Mouse (Mus musculus): ENCODE measurements around the gene Spib. TPM values are rescaled to one million over a fixed set of nuclear protein-coding genes. Genes with fewer than 3 reads are reported as not detected.

The Spib gene
- total RNA-seq, 1 experiment, result 0.67 TPM

DNA sequence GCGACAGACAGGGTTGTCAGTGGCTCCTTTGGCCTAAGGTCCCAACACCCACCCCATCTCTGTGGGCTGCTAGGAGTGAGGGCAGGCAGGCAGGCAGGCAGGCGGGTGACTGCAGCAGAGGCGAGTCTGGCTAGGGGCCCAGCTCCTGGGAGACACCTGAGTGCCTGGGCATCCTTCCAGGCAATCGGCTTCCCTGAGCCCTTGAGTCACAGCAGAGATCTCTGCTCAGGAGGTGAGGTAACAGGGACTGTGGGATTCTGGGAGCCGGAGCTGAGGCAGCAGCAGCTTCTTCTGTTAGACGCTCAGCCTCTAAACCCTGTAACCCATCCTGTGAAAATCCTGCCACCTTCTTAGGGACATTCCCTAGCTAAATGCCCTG, 4.7 kb upstream of the Spib start:
- DNase-seq (ENCODE audit: low read depth, low spot score), result no peak
- in situ Hi-C loops (cut with MboI; ENCODE audit: low sequenced_read_pairs in 2 of 2, unreplicated experiment in 2 of 2), result no loop called here
- TF ChIP-seq ZNF384 (IDR thresholded peaks at IDR 0.05; ENCODE audit: low read depth, low read length) (no peak), MAFK (IDR thresholded peaks at IDR 0.05; ENCODE audit: insufficient read depth, low read depth, low read length) (no peak), HCFC1 (IDR thresholded peaks at IDR 0.05; ENCODE audit: borderline replicate concordance, insufficient read depth, low read length) (no peak), CHD2 (IDR thresholded peaks at IDR 0.05; ENCODE audit: low read depth, low read length) (no peak), ZC3H11A (IDR thresholded peaks at IDR 0.05; ENCODE audit: borderline replicate concordance, low read depth, low read length) (no peak)
- Histone ChIP-seq H3K4me1 (ENCODE audit: control insufficient read depth in 2 of 2, insufficient read depth in 2 of 2, low read length in 2 of 2, poor library complexity in 1 of 2) (peaks cover 8 to 49% of the 10 kb centered on the region in 2 experiments; a peak in 3 of 4 replicates), H3K27ac (ENCODE audit: insufficient read depth, low read depth, low read length, poor library complexity, severe bottlenecking) (no peak overlapping the region), H3K9ac (ENCODE audit: insufficient read depth, low read depth, low read length, poor library complexity, severe bottlenecking) (no peak overlapping the region), H3K9me3 (ENCODE audit: control insufficient read depth, insufficient read depth, low read depth, low read length) (no peaks in the 10 kb centered on the region), H3K4me3 (ENCODE audit: insufficient read depth in 1 of 2, low read depth in 1 of 2, low read length in 2 of 2, poor library complexity in 1 of 2, severe bottlenecking in 1 of 2) (no peak overlapping the region), H3K36me3 (ENCODE audit: control insufficient read depth, insufficient read depth, low read length, poor library complexity, severe bottlenecking) (peaks cover 87% of the 10 kb centered on the region)

DNA sequence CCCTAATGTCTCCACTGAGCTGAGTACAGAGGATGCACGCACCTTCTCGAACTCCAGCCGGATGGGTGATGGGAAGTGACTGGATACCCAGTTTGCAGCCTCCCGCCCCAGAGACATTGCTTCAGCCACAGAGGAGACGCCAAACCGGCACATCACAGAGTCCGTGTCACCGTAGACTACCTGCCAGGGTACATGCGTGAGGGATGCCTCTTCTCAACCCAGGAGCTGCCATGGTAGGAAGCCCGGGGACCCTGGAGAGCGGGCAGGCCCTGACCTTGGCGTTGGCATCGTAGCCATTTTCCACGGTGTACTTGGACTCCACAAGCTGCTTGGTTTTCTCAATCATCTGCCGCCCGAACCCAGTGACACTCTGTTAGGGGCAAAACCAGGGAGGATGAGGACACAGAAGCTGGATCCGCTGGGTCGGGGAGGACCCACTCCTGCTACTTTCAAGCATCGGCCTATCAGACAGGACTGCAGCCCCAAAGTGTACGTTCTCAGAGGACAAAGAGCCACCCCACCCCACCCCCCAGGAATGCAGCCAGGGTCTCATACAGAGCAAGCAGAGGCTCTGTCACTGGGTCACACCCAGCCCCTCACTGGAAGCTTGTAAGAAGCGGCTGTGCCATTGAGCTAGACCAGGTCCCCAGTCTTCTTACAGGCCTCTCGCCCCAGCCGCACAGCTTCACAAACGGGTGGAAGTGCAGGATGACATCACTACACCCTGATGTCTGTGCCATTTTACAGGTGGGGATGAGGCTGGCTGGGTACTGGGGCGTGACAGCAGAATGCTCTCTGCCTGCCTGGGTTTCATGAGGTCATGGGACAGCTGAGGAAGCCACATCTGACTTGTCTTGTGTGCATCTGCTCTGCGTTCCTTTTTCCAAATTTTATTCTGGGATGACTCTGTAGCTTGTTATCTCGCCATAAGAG, 4.1 kb upstream of the Spib start:
- peaks cover 80% of the 10 kb centered on the region for H3K36me3 ChIP-seq (ENCODE audit: control insufficient read depth, insufficient read depth, low read length, poor library complexity, severe bottlenecking)
- H3K9ac ChIP-seq (ENCODE audit: insufficient read depth, low read depth, low read length, poor library complexity, severe bottlenecking), result no peak overlapping the region
- in situ Hi-C loops (cut with MboI; ENCODE audit: low sequenced_read_pairs in 2 of 2, unreplicated experiment in 2 of 2), result no loop called here
- no peak overlapping the region for H3K27ac ChIP-seq (ENCODE audit: insufficient read depth, low read depth, low read length, poor library complexity, severe bottlenecking)
- TF ChIP-seq HCFC1 (IDR thresholded peaks at IDR 0.05; ENCODE audit: borderline replicate concordance, insufficient read depth, low read length) (no peak), CHD2 (IDR thresholded peaks at IDR 0.05; ENCODE audit: low read depth, low read length) (no peak), MAFK (IDR thresholded peaks at IDR 0.05; ENCODE audit: insufficient read depth, low read depth, low read length) (no peak), ZNF384 (IDR thresholded peaks at IDR 0.05; ENCODE audit: low read depth, low read length) (no peak), ZC3H11A (IDR thresholded peaks at IDR 0.05; ENCODE audit: borderline replicate concordance, low read depth, low read length) (no peak)
- no peak for DNase-seq (ENCODE audit: low read depth, low spot score)
- H3K9me3 ChIP-seq (ENCODE audit: control insufficient read depth, insufficient read depth, low read depth, low read length), result no peaks in the 10 kb centered on the region
- H3K4me1 ChIP-seq (ENCODE audit: control insufficient read depth in 2 of 2, insufficient read depth in 2 of 2, low read length in 2 of 2, poor library complexity in 1 of 2), result peaks cover 8 to 47% of the 10 kb centered on the region in 2 experiments; a peak in 3 of 4 replicates
- H3K4me3 ChIP-seq (ENCODE audit: insufficient read depth in 1 of 2, low read depth in 1 of 2, low read length in 2 of 2, poor library complexity in 1 of 2, severe bottlenecking in 1 of 2), result no peak overlapping the region

DNA sequence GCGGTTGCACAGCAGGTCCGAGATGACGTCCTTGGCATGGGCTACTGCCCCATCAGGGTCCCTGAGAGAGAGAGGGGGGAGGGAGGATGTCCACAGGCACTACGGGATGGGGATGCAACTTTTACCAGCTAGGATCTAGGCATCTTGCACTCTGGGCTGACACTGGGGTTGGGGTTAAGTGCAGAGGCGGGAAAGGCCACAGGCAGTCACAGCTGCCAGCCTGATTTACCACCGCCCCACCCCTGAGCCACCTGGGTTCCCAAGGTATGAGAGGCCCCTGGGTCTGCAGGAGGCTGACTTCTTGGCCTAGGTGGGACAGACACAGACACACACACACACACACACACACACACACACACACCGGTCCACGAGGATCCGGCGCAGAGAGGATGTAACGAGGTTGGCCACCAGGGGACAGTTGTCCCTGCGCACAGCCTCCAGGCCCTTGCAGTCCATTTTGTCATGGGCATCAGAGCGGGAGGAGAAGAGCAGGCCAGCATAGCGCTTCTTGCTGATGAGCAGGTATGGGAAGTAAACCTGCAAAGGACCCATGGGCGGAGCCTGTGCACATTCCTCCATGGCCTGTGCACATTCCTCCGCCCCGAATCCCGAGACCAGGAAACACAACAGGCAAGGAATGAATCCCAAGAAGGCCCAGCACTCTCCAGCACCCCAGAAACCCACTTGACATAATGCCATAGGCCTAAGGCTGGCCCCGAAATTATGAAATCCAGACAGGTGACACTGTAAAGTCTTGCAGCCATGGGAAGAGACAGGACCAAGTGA, 3.0 kb upstream of the Spib start:
- Histone ChIP-seq H3K9ac (ENCODE audit: insufficient read depth, low read depth, low read length, poor library complexity, severe bottlenecking) (no peak overlapping the region), H3K4me1 (ENCODE audit: control insufficient read depth in 2 of 2, insufficient read depth in 2 of 2, low read length in 2 of 2, poor library complexity in 1 of 2) (peaks cover 9 to 47% of the 10 kb centered on the region in 2 experiments; a peak in 3 of 4 replicates), H3K27ac (ENCODE audit: insufficient read depth, low read depth, low read length, poor library complexity, severe bottlenecking) (no peak overlapping the region), H3K36me3 (ENCODE audit: control insufficient read depth, insufficient read depth, low read length, poor library complexity, severe bottlenecking) (peaks cover 69% of the 10 kb centered on the region), H3K4me3 (ENCODE audit: insufficient read depth in 1 of 2, low read depth in 1 of 2, low read length in 2 of 2, poor library complexity in 1 of 2, severe bottlenecking in 1 of 2) (no peak overlapping the region), H3K9me3 (ENCODE audit: control insufficient read depth, insufficient read depth, low read depth, low read length) (no peaks in the 10 kb centered on the region)
- DNase-seq (ENCODE audit: low read depth, low spot score), result no peak
- in situ Hi-C loops (cut with MboI; ENCODE audit: low sequenced_read_pairs in 2 of 2, unreplicated experiment in 2 of 2), result no loop called here
- TF ChIP-seq CHD2 (IDR thresholded peaks at IDR 0.05; ENCODE audit: low read depth, low read length), result no peak
- TF ChIP-seq HCFC1 (IDR thresholded peaks at IDR 0.05; ENCODE audit: borderline replicate concordance, insufficient read depth, low read length), result no peak
- no peak for TF ChIP-seq MAFK (IDR thresholded peaks at IDR 0.05; ENCODE audit: insufficient read depth, low read depth, low read length)
- no peak for TF ChIP-seq ZC3H11A (IDR thresholded peaks at IDR 0.05; ENCODE audit: borderline replicate concordance, low read depth, low read length)
- no peak for TF ChIP-seq ZNF384 (IDR thresholded peaks at IDR 0.05; ENCODE audit: low read depth, low read length)

DNA sequence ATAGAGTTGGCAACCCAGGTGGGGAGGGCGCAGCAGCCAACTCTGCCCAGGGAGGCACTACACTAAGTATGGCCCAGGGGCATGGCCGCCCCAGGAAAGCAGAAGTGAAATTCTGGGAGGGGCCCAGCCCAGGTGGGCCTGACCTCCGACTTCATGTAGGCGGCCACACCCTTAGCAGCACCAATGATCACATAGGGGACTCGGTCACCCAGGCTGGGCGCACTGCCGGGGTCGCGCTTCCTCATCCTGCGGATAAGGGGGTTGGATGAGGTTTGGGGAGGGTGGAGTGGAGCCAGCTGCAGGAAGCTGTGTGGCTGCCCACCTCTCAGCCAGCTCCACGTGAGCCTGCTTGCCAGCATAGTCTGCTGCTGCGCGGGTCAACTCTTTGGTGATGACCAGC, 2.4 kb upstream of the Spib start:
- Histone ChIP-seq H3K4me3 (ENCODE audit: insufficient read depth in 1 of 2, low read depth in 1 of 2, low read length in 2 of 2, poor library complexity in 1 of 2, severe bottlenecking in 1 of 2) (no peak overlapping the region), H3K27ac (ENCODE audit: insufficient read depth, low read depth, low read length, poor library complexity, severe bottlenecking) (no peak overlapping the region), H3K9me3 (ENCODE audit: control insufficient read depth, insufficient read depth, low read depth, low read length) (no peaks in the 10 kb centered on the region), H3K9ac (ENCODE audit: insufficient read depth, low read depth, low read length, poor library complexity, severe bottlenecking) (no peak overlapping the region), H3K36me3 (ENCODE audit: control insufficient read depth, insufficient read depth, low read length, poor library complexity, severe bottlenecking) (peaks cover 63% of the 10 kb centered on the region), H3K4me1 (ENCODE audit: control insufficient read depth in 2 of 2, insufficient read depth in 2 of 2, low read length in 2 of 2, poor library complexity in 1 of 2) (peaks cover 10 to 51% of the 10 kb centered on the region in 2 experiments; a peak in 3 of 4 replicates)
- in situ Hi-C loops (cut with MboI; ENCODE audit: low sequenced_read_pairs in 2 of 2, unreplicated experiment in 2 of 2), result no loop called here
- no peak for DNase-seq (ENCODE audit: low read depth, low spot score)
- no peak for TF ChIP-seq CHD2 (IDR thresholded peaks at IDR 0.05; ENCODE audit: low read depth, low read length)
- TF ChIP-seq MAFK (IDR thresholded peaks at IDR 0.05; ENCODE audit: insufficient read depth, low read depth, low read length), result no peak
- no peak for TF ChIP-seq HCFC1 (IDR thresholded peaks at IDR 0.05; ENCODE audit: borderline replicate concordance, insufficient read depth, low read length)
- no peak for TF ChIP-seq ZC3H11A (IDR thresholded peaks at IDR 0.05; ENCODE audit: borderline replicate concordance, low read depth, low read length)
- no peak for TF ChIP-seq ZNF384 (IDR thresholded peaks at IDR 0.05; ENCODE audit: low read depth, low read length)

Measured in ES-E14 (cell line).